Mouse (Mus musculus) limb, embryonic 14.5 days (tissue): Measurements from ENCODE around the gene Fam102b. TPM values are rescaled to one million over a fixed set of nuclear protein-coding genes. Genes with fewer than 3 reads are reported as not detected.

ENCODE experiments used
- ATAC-seq: fragments of 200-750 bp; cut with Nextera tagmentation; 2 replicates; pipeline ENCODE4 v1.8.0; 2017; ENCODE audit warnings: low read depth, moderate number of reproducible peaks, moderate TSS enrichment; ENCODE audit not compliant: low FRiP score
- DNase-seq: peaks from one replicate; pipeline ENCODE4 v3.0.0-alpha.2; 2015; ENCODE audit warnings: low spot score
- H3K27ac ChIP-seq: fragments of 300-500 bp; sonication (generic); replicated peaks from 2 replicates; pipeline ENCODE4 v1.5.1; 2014; ENCODE audit warnings: low read depth, mild to moderate bottlenecking, low read length, moderate library complexity, mixed read lengths
- H3K27me3 ChIP-seq: fragments of 300-500 bp; sonication (generic); 2 replicates; pipeline ENCODE4 v1.6.1; 2014; ENCODE audit warnings: low read length, mixed read lengths; ENCODE audit not compliant: control insufficient read depth, insufficient read depth
- H3K36me3 ChIP-seq: fragments of 300-500 bp; sonication (generic); 2 replicates; pipeline ENCODE4 v1.6.1; 2014; ENCODE audit warnings: mild to moderate bottlenecking, low read length, moderate library complexity, mixed read lengths; ENCODE audit not compliant: control insufficient read depth, insufficient read depth
- H3K4me1 ChIP-seq: fragments of 300-500 bp; sonication (generic); 2 replicates; pipeline ENCODE4 v1.6.1; 2014; ENCODE audit warnings: antibody characterized with exemption, low read length, mixed read lengths; ENCODE audit not compliant: control insufficient read depth, insufficient read depth
- H3K4me2 ChIP-seq: fragments of 300-500 bp; sonication (generic); replicated peaks from 2 replicates; pipeline ENCODE4 v1.6.1; 2014; ENCODE audit warnings: low read depth, mild to moderate bottlenecking, low read length, moderate library complexity; ENCODE audit not compliant: severe bottlenecking
- H3K4me3 ChIP-seq: fragments of 300-500 bp; sonication (generic); replicated peaks from 2 replicates; pipeline ENCODE4 v1.5.1; 2014; ENCODE audit warnings: low read length
- H3K9ac ChIP-seq: fragments of 300-500 bp; sonication (generic); 2 replicates; pipeline ENCODE4 v1.6.1; 2014; ENCODE audit warnings: mild to moderate bottlenecking, low read depth, low read length, moderate library complexity; ENCODE audit not compliant: severe bottlenecking
- H3K9me3 ChIP-seq: fragments of 300-500 bp; sonication (generic); 2 replicates; pipeline ENCODE4 v1.6.1; 2016; ENCODE audit warnings: low read length; ENCODE audit not compliant: control insufficient read depth
- POLR2A ChIP-seq: fragments of 200-500 bp; IDR thresholded peaks from 2 replicates; pipeline ENCODE4 v1.8.0; 2012; ENCODE audit warnings: inconsistent platforms, mild to moderate bottlenecking, moderate library complexity, borderline replicate concordance; ENCODE audit not compliant: insufficient read depth, insufficient read length; ENCODE audit errors: extremely low read depth
- WGBS: fragments of 180-500 bp; shearing (Covaris S2); extraction: QIAGEN DNeasy Blood & Tissue Kit; methylation state at CpG from one replicate; pipeline ENCODE4 v1.1.7; 2014; 5-methylcytosine and 5-hydroxymethylcytosine counted together
- polyA plus RNA-seq, 2 experiments: library from polyadenylated mRNA; depleted of rRNA in 1 of 2; stranded (reverse) in 1 of 2; unstranded in 1 of 2; fragments of >200 nt; fragmentation: Nextera tagmentation in 1 of 2; extraction: Ambion mirVana in 1 of 2; gene quantifications; 2 replicates each; pipeline versions ENCODE4 v1.2.1 to v1.2.3; 2012 to 2014

Gene Fam102b
- polyA plus RNA-seq, 2 experiments = 15.4 to 16.9 TPM

GRCm38 (mm10) chr3:109034411-109034810, 7.0 kb upstream of the Fam102b start:
- Histone ChIP-seq H3K4me2 (no peak overlapping the region), H3K27ac (no peak overlapping the region), H3K4me3 (no peak overlapping the region), H3K36me3 (no peaks in the 10 kb centered on the region), H3K9me3 (no peaks in the 10 kb centered on the region), H3K4me1 (peaks cover 19% of the 10 kb centered on the region), H3K9ac (no peak overlapping the region), H3K27me3 (no peaks in the 10 kb centered on the region)
- WGBS = 83% methylated on average over 1 of the region's 1 CpGs
- no peak for TF ChIP-seq POLR2A
- DNase-seq = no peak
- no peak for ATAC-seq

- WGBS = 40% methylated on average over 2 of the region's 2 CpGs
- ATAC-seq (no peak), DNase-seq (no peak)
- Histone ChIP-seq H3K36me3 (no peaks in the 10 kb centered on the region), H3K9me3 (no peaks in the 10 kb centered on the region), H3K4me2 (no peak overlapping the region), H3K9ac (no peak overlapping the region), H3K27ac (no peak overlapping the region), H3K4me3 (no peak overlapping the region), H3K27me3 (no peaks in the 10 kb centered on the region), H3K4me1 (peaks cover 19% of the 10 kb centered on the region)
- TF ChIP-seq POLR2A = no peak
These were observed 4.9 kb upstream of the Fam102b start for GRCm38 (mm10) chr3:109032306-109032705.

GRCm38 (mm10) chr3:109031626-109032025, 4.2 kb upstream of the Fam102b start:
- Histone ChIP-seq H3K9me3 (no peaks in the 10 kb centered on the region), H3K4me3 (no peak overlapping the region), H3K9ac (no peak overlapping the region), H3K27ac (no peak overlapping the region), H3K4me1 (peaks cover 19% of the 10 kb centered on the region), H3K27me3 (no peaks in the 10 kb centered on the region), H3K4me2 (no peak overlapping the region), H3K36me3 (no peaks in the 10 kb centered on the region)
- TF ChIP-seq POLR2A = no peak
- ATAC-seq = no peak
- DNase-seq = no peak
- 86% methylated on average over 3 of the region's 3 CpGs for WGBS

- peak; percentile 62 for DNase-seq
- WGBS = 18% methylated on average over 6 of the region's 6 CpGs
- Histone ChIP-seq H3K4me1 (peaks cover 25% of the 10 kb centered on the region), H3K4me3 (no peak overlapping the region), H3K27ac (0 out of 2 replicates have a peak overlapping the region, but pooled peaks have one; percentile 28), H3K9me3 (no peaks in the 10 kb centered on the region), H3K9ac (no peak overlapping the region), H3K27me3 (no peaks in the 10 kb centered on the region), H3K4me2 (no peak overlapping the region), H3K36me3 (no peaks in the 10 kb centered on the region)
- no peak for TF ChIP-seq POLR2A
- ATAC-seq = 0 out of 2 replicates have a peak, but pooled peaks have one; percentile 18
These were observed 3.4 kb upstream of the Fam102b start for GRCm38 (mm10) chr3:109030817-109031216.

- Histone ChIP-seq H3K9me3 (no peaks in the 10 kb centered on the region), H3K27ac (no peak overlapping the region), H3K4me3 (no peak overlapping the region), H3K36me3 (no peaks in the 10 kb centered on the region), H3K4me1 (peaks cover 27% of the 10 kb centered on the region), H3K27me3 (no peaks in the 10 kb centered on the region), H3K4me2 (no peak overlapping the region), H3K9ac (no peak overlapping the region)
- DNase-seq = no peak
- ATAC-seq = no peak
- no peak for TF ChIP-seq POLR2A
- 35% methylated on average over 5 of the region's 5 CpGs for WGBS
These were observed 2.3 kb upstream of the Fam102b start for GRCm38 (mm10) chr3:109029661-109030060.
